Mouse (Mus musculus): ENCODE results near the gene Malrd1.
"Not testable (repeated sequence)": the region's sequence is repeated elsewhere in the genome, so short reads cannot be mapped to it uniquely, and the experiment has no call there.

Gene Malrd1

DNA sequence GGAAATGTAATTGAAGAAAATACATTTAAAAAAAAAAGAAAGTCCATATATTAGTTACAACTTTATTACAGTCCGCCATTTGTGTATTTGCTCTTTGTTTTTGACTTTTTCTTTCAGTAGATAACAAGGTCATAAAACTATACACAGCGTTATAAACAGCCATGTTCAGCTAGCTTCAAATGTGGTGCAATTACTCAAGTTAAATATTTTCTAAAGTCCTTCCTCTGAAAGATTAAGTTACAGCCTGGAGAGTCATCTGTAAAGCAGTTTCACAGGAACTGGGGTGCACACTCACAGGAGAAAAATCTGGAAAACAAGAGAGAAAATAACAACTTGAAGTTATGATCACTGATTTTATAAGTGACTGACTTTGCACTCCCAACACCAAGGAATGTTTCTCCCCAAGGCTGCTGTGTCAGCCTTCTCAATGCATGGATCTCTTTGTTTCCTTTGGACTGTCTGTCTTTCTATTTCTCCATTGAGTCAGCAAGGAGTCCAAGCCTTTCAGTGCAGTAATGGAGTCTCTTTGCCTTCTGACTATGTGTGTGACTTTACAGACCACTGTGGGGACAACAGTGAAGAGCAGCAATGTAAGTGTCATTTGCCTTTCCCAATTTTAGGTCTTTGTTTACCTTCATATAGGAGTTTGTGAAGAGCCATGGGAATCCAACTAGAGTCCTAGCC is at the start of gene Malrd1:
TSS of gene Malrd1 (plus strand) at position 239 of the 684 bp plus-strand sequence.
- DNase-seq (ENCODE audit: low read depth): no peak

GRCm38 (mm10) chr2:15538643-15539042 is 12.4 kb downstream of the Malrd1 start:
- no peak for DNase-seq (ENCODE audit: low read depth)

DNA sequence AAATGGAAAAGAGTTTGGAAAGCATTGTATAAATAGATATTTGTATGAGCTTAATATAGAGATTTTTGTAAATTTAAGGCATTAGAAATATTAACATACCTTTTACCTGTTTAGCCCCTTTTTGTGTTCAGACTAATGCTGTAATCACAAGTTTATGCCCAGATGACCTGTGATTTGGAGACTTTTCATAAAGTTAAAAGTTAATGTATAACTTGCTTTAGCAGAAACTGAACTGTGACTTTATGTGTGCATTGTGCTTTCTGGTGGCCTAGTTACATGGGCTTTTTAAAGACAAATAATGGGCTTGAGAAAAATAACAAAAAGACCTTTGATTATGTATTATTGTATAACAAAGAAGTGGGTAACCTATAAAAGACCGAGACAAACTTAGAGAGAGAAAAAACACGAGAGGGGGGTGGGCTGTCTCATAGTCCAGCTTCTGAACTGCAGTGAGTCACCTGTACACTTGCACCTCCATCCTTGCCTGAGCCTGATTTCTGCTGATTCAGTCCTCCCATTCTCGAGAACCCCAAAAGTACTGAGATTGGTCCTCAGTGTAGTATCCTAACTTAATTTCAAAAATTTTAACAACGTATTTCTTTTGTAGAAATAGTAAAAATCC is 87.2 kb downstream of the Malrd1 start:
- DNase-seq (ENCODE audit: low read depth): no peak

- DNase-seq (ENCODE audit: low read depth): no peak
Measured at GRCm38 (mm10) chr2:15614026-15614425, 87.7 kb downstream of the Malrd1 start.

DNA sequence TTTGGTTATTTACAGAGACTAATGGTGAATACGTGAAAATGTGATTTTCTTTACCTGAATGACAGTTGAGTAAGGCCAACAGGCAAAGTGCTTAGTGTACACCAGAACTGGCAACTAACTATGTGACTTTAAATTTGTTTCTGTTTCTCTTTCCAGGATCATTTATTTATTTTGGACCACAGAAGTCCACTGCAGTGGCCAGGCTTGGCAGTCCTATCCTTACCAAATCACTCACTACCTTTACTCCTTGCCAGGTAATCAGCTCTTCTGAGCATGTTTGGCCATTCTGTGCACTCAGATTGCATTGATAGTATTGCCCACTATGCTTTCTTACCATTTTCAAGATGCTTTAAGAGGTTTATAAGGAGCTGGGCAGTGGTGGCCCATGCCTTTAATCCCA is 109.5 kb downstream of the Malrd1 start:
- no peak for DNase-seq (ENCODE audit: low read depth)

DNA sequence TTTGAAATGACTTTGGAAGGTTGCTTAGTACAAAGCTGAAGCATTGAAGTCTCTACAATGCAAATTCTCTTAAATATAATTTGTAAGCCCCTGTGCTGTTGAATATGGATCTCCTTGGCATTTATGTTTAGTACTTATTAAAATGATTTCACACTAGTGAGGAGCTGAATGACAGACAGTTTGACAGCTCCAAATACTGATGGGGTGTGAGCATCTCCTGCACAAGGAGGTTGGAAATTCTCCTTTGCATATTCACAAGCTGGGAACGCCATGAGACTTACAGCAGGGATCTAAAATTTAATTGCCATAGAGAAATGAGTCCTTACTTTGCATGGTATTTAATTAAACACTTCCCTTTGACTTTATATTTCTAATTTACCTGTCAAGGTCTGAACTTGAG is 117.6 kb downstream of the Malrd1 start:
- DNase-seq (ENCODE audit: low read depth): no peak

GRCm38 (mm10) chr2:15656388-15656787 is 130.1 kb downstream of the Malrd1 start:
- no peak for DNase-seq (ENCODE audit: low read depth)

GRCm38 (mm10) chr2:15702977-15703376 is 176.7 kb downstream of the Malrd1 start:
- DNase-seq (ENCODE audit: low read depth): no peak

DNA sequence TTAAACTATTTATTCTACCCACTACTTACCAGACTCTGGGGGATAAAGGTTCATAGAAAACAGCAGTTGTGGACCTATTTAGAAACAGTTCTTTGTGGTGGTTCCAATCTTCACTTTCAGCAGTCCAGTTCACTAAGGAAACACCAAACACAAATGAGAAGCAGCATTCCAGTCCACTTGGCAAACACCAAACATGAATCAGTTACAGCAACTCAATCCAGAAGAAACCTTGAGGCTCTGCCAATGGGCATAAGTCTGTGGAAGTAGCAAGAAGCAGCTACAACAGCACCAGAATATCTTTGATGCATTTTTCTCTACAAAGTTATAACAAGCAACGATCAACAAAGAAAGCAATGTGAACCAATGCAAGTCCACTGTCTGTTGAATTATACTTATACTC is 214.7 kb downstream of the Malrd1 start:
- DNase-seq (ENCODE audit: low read depth): no peak

- DNase-seq (ENCODE audit: low read depth): peak; percentile 3
Measured at GRCm38 (mm10) chr2:15744979-15745688, 218.9 kb downstream of the Malrd1 start.

GRCm38 (mm10) chr2:15784818-15785217 is 258.5 kb downstream of the Malrd1 start:
- no peak for DNase-seq (ENCODE audit: low read depth)

- no peak for DNase-seq (ENCODE audit: low read depth)
Measured at GRCm38 (mm10) chr2:15815724-15816123, 289.4 kb downstream of the Malrd1 start.

GRCm38 (mm10) chr2:15869380-15869779 is 343.1 kb downstream of the Malrd1 start:
- DNase-seq (ENCODE audit: low read depth): no peak

DNA sequence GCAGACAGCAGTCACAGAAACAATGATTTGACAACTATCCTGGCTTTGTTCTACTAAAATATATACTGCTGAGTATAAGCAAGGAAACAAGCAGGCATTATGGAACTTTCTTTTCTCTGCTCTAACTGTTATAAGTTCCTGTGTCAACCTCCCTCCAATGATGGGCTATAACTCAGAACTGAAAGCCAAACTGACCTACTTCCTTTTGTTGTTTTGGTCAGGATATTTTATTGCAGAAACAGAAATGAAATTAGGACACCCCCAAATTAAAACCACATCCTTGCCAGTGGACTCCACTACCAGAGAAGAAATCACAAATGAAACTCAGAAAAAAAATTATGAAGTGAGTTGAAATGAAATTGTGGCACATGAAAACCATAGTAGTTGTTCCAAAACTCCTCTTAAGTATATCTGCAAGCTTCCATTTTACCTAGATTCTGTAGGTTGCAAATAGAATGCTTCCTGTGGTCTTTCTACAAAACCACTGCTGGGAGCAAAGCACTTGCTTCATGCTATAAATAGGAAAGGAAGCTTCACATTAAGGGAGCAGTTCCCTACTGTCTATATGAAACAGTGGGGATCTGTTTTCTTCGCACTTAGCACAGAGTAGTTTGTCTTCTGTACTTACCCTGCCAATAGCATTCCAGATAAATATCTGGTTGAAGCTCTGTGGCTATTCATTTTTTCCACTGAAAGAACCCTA is 367.3 kb downstream of the Malrd1 start:
- no peak for DNase-seq (ENCODE audit: low read depth)

DNA sequence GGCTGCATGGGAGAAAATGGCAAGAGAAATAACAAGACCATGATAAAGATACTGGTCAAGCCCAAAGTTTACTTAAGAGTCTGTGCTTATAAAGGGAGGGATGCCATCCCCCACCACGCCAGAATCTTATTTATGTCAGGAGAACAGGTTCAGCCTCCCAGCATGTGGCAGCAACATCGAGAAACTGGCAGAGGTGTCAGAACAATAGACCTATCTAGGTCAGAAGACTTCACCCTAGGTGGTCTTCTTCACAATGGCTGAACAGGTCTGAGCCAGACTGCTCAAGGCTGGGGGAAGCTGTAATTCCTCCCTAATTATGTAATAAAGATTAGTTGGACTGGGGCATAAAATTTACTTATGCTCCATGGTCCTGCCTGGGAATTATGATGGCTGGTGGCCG is 399.2 kb downstream of the Malrd1 start:
- no peak for DNase-seq (ENCODE audit: low read depth)

DNA sequence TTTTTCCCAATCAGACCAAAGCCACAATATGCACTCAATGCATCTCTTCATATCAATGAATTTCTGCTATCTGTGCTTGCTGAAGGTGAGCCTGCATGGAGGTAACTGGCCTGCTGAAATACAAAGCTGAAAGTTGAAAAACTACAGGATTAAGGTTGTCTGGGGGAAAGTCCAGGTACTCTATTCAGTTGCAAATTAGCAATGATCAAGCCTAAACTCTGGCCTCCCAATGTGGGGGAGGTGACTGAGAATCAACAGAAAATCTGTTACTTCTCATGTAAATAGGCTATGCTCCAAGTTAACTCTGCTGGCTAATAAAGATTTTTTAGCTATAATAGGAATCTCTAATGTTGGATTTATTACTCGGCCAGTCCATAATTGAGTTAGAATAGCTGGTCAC is 399.8 kb downstream of the Malrd1 start:
- no peak for DNase-seq (ENCODE audit: low read depth)

DNA sequence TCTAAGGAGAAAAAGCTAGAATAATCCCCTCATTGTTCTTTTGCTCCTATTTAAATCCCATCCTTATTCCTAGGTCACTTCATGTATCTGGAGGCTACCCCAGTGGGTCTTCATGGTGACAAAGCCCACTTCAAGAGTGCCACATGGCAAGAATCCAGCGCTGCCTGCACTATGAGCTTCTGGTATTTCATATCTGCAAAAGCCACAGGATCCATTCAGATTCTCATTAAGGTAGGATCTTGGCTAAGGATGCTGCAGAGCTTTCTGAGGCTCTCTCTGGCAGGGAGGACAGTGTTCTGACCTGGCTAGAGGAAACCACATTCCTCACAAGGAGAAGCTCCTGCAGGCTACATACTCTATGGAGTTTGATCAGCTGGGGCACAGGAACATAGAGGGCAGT is 405.2 kb downstream of the Malrd1 start:
- DNase-seq (ENCODE audit: low read depth): no peak

- no peak for DNase-seq (ENCODE audit: low read depth)
Measured at GRCm38 (mm10) chr2:15931924-15932323, 405.6 kb downstream of the Malrd1 start.

GRCm38 (mm10) chr2:15932340-15932739 is 406.1 kb downstream of the Malrd1 start:
- no peak for DNase-seq (ENCODE audit: low read depth)

DNA sequence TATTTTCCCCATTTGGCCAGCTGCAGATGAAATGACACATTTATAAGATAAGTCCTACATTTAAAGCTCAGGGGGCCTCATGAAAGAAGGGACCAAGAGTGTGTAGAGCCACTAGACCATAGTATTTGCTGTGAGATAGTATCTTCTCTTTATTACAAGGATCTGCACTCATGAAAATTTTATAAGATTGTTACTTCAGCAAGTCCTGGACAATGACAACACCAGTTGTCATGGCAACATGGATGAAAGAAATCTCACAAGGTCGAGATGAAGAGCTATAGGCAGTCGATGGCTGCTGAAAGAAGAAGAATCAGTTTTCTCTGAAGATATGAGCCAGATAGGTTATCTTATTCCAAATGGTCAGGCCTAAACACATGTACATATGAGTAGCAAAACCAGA is 476.6 kb downstream of the Malrd1 start:
- no peak for DNase-seq (ENCODE audit: low read depth)

DNA sequence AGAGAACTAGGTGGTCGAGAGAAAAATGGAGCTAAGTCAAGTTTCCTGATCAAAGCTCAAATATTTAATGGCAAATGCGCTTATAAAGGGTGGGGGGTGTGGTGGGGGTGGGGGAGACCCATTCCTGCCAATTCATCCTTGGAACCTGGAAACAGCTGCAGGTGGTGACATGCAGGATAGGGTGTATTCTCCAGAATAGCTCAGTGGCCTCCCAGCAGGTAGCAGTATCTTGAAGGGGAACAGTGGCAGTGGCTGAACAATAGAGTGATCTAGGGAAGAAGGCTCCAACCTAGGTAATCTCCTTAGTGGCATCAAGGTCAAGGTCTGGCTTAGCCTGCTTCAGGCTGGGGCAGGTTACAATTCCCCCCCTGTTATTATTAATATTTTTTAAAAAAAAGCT is 490.8 kb downstream of the Malrd1 start:
- not testable (repeated sequence) for DNase-seq (ENCODE audit: low read depth)

GRCm38 (mm10) chr2:16017719-16018118 is 491.4 kb downstream of the Malrd1 start:
- not testable (repeated sequence) for DNase-seq (ENCODE audit: low read depth)

GRCm38 (mm10) chr2:16029752-16030151 is 503.5 kb downstream of the Malrd1 start:
- DNase-seq (ENCODE audit: low read depth): no peak

Data from c-Kit-positive CD71-positive TER-119-negative erythroid progenitor cells, embryonic 14.5 days (primary cell).